Mouse (Mus musculus) liver, embryonic 14.5 days (tissue): ENCODE data around the gene 1700067K01Rik. TPM values are rescaled to one million over a fixed set of nuclear protein-coding genes. Genes with fewer than 3 reads are reported as not detected.

Source experiments
- ATAC-seq: fragments of 200-750 bp; cut with Nextera tagmentation; 2 replicates; pipeline ENCODE4 v1.8.0; 2017; ENCODE audit warnings: moderate number of reproducible peaks, mild to moderate bottlenecking, moderate library complexity; ENCODE audit not compliant: insufficient read depth
- DNase-seq, 3 experiments: peaks; one replicate each; pipeline ENCODE4 v3.0.0-alpha.2; 2012 to 2013; ENCODE audit warnings: low read depth in 3 of 3, low spot score in 3 of 3
- H3K27ac ChIP-seq: fragments of 300-500 bp; sonication (generic); 2 replicates; pipeline ENCODE4 v1.5.1; 2014; ENCODE audit warnings: moderate library complexity, mild to moderate bottlenecking, control low read depth, inconsistent platforms
- H3K27me3 ChIP-seq: fragments of 300-500 bp; sonication (generic); 2 replicates; pipeline ENCODE4 v1.6.1; 2014; ENCODE audit warnings: mild to moderate bottlenecking, low read length, moderate library complexity; ENCODE audit not compliant: control insufficient read depth, insufficient read depth
- H3K36me3 ChIP-seq: fragments of 300-500 bp; sonication (generic); replicated peaks from 2 replicates; pipeline ENCODE4 v1.6.1; 2014; ENCODE audit warnings: low read depth; ENCODE audit not compliant: control insufficient read depth, insufficient read depth
- H3K4me1 ChIP-seq, 2 experiments: fragments of 200-500 bp in 1 of 2; fragments of 300-500 bp in 1 of 2; sonication (generic) in 1 of 2; replicated peaks; 2 replicates each; pipeline ENCODE4 v1.6.1; 2012 to 2014; ENCODE audit warnings: antibody characterized with exemption in 1 of 2, inconsistent platforms in 1 of 2, low read length in 1 of 2; ENCODE audit not compliant: control insufficient read depth in 2 of 2, insufficient read depth in 2 of 2
- H3K4me2 ChIP-seq: fragments of 300-500 bp; sonication (generic); 2 replicates; pipeline ENCODE4 v1.6.1; 2014; ENCODE audit warnings: low read depth, mild to moderate bottlenecking, control low read depth, moderate library complexity
- H3K4me3 ChIP-seq, 2 experiments: fragments of 200-500 bp in 1 of 2; fragments of 300-500 bp in 1 of 2; sonication (generic) in 1 of 2; 2 replicates each; pipeline ENCODE4 v1.5.1; 2012 to 2014; ENCODE audit warnings: low read depth in 2 of 2, low read length in 2 of 2, mild to moderate bottlenecking in 2 of 2, control low read depth in 1 of 2, inconsistent platforms in 1 of 2, moderate library complexity in 1 of 2; ENCODE audit not compliant: insufficient read depth in 1 of 2
- H3K9ac ChIP-seq: fragments of 300-500 bp; sonication (generic); replicated peaks from 2 replicates; pipeline ENCODE4 v1.6.1; 2014; ENCODE audit warnings: mild to moderate bottlenecking, control low read depth, moderate library complexity
- H3K9me3 ChIP-seq: fragments of 300-500 bp; sonication (generic); 2 replicates; pipeline ENCODE4 v1.6.1; 2016; ENCODE audit warnings: low read length, mixed read lengths; ENCODE audit not compliant: control insufficient read depth
- CTCF ChIP-seq: IDR thresholded peaks from 2 replicates; pipeline ENCODE4 v1.5.1; 2016; ENCODE audit warnings: antibody characterized with exemption, low read depth, control low read depth
- EP300 ChIP-seq: IDR thresholded peaks from 2 replicates; pipeline ENCODE4 v1.6.1; 2016; ENCODE audit warnings: antibody characterized with exemption, low read depth
- WGBS: fragments of 180-500 bp; shearing (Covaris S2); extraction: QIAGEN DNeasy Blood & Tissue Kit; methylation state at CpG from one replicate; pipeline ENCODE4 v1.1.7; 2014; ENCODE audit not compliant: insufficient replicate concordance; 5-methylcytosine and 5-hydroxymethylcytosine counted together
- polyA plus RNA-seq, 2 experiments: library from polyadenylated mRNA; depleted of rRNA in 1 of 2; stranded (reverse) in 1 of 2; unstranded in 1 of 2; fragments of >200 nt; fragmentation: Nextera tagmentation in 1 of 2; extraction: Ambion mirVana in 1 of 2; gene quantifications; 2 replicates each; pipeline versions ENCODE4 v1.2.1 to v1.2.3; 2012 to 2014

The 1700067K01Rik gene
- polyA plus RNA-seq, 2 experiments, result 0.41 TPM

- Histone ChIP-seq H3K9ac (no peak overlapping the region), H3K9me3 (no peaks in the 10 kb centered on the region), H3K4me3 (no peak overlapping the region), H3K4me1 (peaks cover 0 to 2% of the 10 kb centered on the region in 2 experiments; a peak in 1 of 4 replicates), H3K27me3 (peaks cover 49% of the 10 kb centered on the region), H3K36me3 (no peaks in the 10 kb centered on the region), H3K27ac (no peak overlapping the region), H3K4me2 (no peak overlapping the region)
- ATAC-seq (no peak), DNase-seq (no peak)
- 70% methylated on average over 1 of the region's 1 CpGs for WGBS
- no peak for TF ChIP-seq EP300
- no peak for TF ChIP-seq CTCF
These were observed 22.3 kb downstream of the 1700067K01Rik start for GRCm38 (mm10) chr8:84023631-84024030.

GRCm38 (mm10) chr8:84024171-84024570 is 22.9 kb downstream of the 1700067K01Rik start:
- DNase-seq (no peak), ATAC-seq (no peak)
- Histone ChIP-seq H3K9ac (no peak overlapping the region), H3K4me3 (no peak overlapping the region), H3K4me1 (peaks cover 0 to 2% of the 10 kb centered on the region in 2 experiments; a peak in 1 of 4 replicates), H3K27me3 (peaks cover 49% of the 10 kb centered on the region), H3K36me3 (no peaks in the 10 kb centered on the region), H3K27ac (no peak overlapping the region), H3K4me2 (no peak overlapping the region), H3K9me3 (no peaks in the 10 kb centered on the region)
- TF ChIP-seq CTCF (peak; percentile 90), EP300 (no peak)
- WGBS, result 8% methylated on average over 10 of the region's 10 CpGs

GRCm38 (mm10) chr8:84025863-84026262 is 24.6 kb downstream of the 1700067K01Rik start:
- ATAC-seq (peak; percentile 36; the same call in 1 of the 2 replicates), DNase-seq (no peak)
- Histone ChIP-seq H3K27ac (no peak overlapping the region), H3K9ac (no peak overlapping the region), H3K27me3 (peaks cover 43% of the 10 kb centered on the region), H3K4me3 (peak overlapping the region in 1 of 2 experiments; percentile 26; a peak in 1 of 4 replicates), H3K4me2 (peak overlapping the region; percentile 45), H3K4me1 (peaks cover 0 to 2% of the 10 kb centered on the region in 2 experiments; a peak in 1 of 4 replicates), H3K9me3 (no peaks in the 10 kb centered on the region), H3K36me3 (no peaks in the 10 kb centered on the region)
- WGBS, result 1% methylated on average over 41 of the region's 41 CpGs
- TF ChIP-seq CTCF, result no peak
- TF ChIP-seq EP300, result no peak

GRCm38 (mm10) chr8:84027449-84027848 is 26.1 kb downstream of the 1700067K01Rik start:
- H3K4me2 ChIP-seq, result no peak overlapping the region
- H3K4me3 ChIP-seq, result no peak overlapping the region
- no peak for DNase-seq
- H3K27ac ChIP-seq, result no peak overlapping the region
- no peak for TF ChIP-seq CTCF
- no peak for TF ChIP-seq EP300
- no peaks in the 10 kb centered on the region for H3K36me3 ChIP-seq
- H3K27me3 ChIP-seq, result peaks cover 35% of the 10 kb centered on the region
- H3K9ac ChIP-seq, result no peak overlapping the region
- no peaks in the 10 kb centered on the region for H3K9me3 ChIP-seq
- H3K4me1 ChIP-seq, result peaks cover 0 to 2% of the 10 kb centered on the region in 2 experiments; a peak in 1 of 4 replicates
- WGBS, result 11% methylated on average over 10 of the region's 10 CpGs
- ATAC-seq, result no peak

GRCm38 (mm10) chr8:84029272-84029671 is 28.0 kb downstream of the 1700067K01Rik start:
- peaks cover 28% of the 10 kb centered on the region for H3K27me3 ChIP-seq
- no peak for ATAC-seq
- H3K4me1 ChIP-seq, result peaks cover 0 to 2% of the 10 kb centered on the region in 2 experiments; a peak in 1 of 4 replicates
- no peak overlapping the region for H3K4me3 ChIP-seq
- no peak overlapping the region for H3K27ac ChIP-seq
- no peak for DNase-seq
- H3K4me2 ChIP-seq, result no peak overlapping the region
- no peaks in the 10 kb centered on the region for H3K36me3 ChIP-seq
- no peak overlapping the region for H3K9ac ChIP-seq
- TF ChIP-seq EP300, result no peak
- no peak for TF ChIP-seq CTCF
- WGBS, result 75% methylated on average over 5 of the region's 5 CpGs
- no peaks in the 10 kb centered on the region for H3K9me3 ChIP-seq
